Mouse (Mus musculus): ENCODE measurements at regions not wholly inside any gene's neighbourhood (a gene's known extent, or its start where the extent isn't known, plus 50 kb on each side); places are given as distances from the start of the nearest gene placed in this dataset.

DNA sequence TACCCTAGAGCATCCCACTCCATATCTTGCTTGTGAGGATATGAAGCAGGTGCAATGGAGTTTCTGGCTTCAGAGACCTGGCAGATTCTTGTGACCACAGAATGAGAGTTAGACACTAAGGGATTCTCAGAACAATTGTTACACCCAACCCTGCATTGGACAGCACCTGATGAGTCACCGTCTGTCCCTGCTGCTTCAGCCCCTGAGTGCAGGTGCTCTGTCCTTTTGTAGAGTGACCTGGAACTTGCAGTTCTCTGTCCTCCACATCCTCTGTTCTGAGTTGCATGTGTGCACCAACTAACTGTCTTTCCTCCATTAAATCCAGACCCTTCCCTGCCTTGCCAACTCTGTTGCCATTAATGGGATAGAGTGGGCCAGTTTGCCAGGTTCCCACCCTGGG lies 66.6 kb upstream of the Slc35f3 start:
- H3K36me3 ChIP-seq (ENCODE audit: control insufficient read depth, insufficient read depth, low read length): no peaks in the 10 kb centered on the region

DNA sequence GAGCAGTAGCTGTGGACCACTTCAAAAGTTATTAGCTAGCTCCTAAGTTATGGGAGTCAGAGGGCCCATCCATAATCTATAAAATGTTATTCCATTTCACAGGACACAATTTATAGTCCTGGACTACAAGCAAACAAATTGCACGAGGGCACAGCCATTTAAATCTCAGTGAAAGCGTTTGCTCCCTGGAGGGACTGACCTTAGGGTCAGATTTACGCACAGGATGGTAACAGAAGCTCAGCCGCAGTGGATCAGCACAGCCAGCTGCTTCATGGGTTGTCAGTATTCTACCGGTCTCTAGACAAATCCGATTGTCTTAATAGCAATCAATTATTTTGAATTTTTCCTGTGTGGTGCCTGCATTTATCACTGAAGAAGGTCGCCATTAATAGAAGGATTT lies 65.8 kb upstream of the Slc35f3 start:
- Histone ChIP-seq H3K27me3 (ENCODE audit: control insufficient read depth, insufficient read depth, low read length) (no peaks in the 10 kb centered on the region), H3K36me3 (ENCODE audit: control insufficient read depth, insufficient read depth, low read length) (no peaks in the 10 kb centered on the region), H3K4me2 (replicated peaks; ENCODE audit: low read depth, low read length, severe bottlenecking) (no peak overlapping the region), H3K4me1 (ENCODE audit: control insufficient read depth, insufficient read depth, low read length) (no peaks in the 10 kb centered on the region), H3K9ac (ENCODE audit: low read depth, low read length, severe bottlenecking) (no peak overlapping the region), H3K4me3 (replicated peaks; ENCODE audit: low read length) (no peak overlapping the region), H3K9me3 (ENCODE audit: control insufficient read depth, low read length) (no peaks in the 10 kb centered on the region), H3K27ac (replicated peaks; ENCODE audit: low read depth, low read length) (no peak overlapping the region)
- WGBS: 32% methylated on average over 7 of the region's 7 CpGs
- no peak for TF ChIP-seq POLR2A (IDR thresholded peaks at IDR 0.05; ENCODE audit: borderline replicate concordance, extremely low read depth, insufficient read depth, insufficient read length)
- no peak for DNase-seq (ENCODE audit: low spot score)
- no peak for ATAC-seq (ENCODE audit: low FRiP score, low read depth)

More for the DNA sequence above, 66.6 kb upstream of the Slc35f3 start:
- H3K27me3 ChIP-seq (ENCODE audit: control insufficient read depth, insufficient read depth, low read length): no peaks in the 10 kb centered on the region
- 90% methylated on average over 1 of the region's 1 CpGs for WGBS
- no peak overlapping the region for H3K9ac ChIP-seq (ENCODE audit: low read depth, low read length, severe bottlenecking)
- DNase-seq (ENCODE audit: low spot score): no peak
- H3K27ac ChIP-seq (replicated peaks; ENCODE audit: low read depth, low read length): no peak overlapping the region
- H3K9me3 ChIP-seq (ENCODE audit: control insufficient read depth, low read length): no peaks in the 10 kb centered on the region
- no peak for TF ChIP-seq POLR2A (IDR thresholded peaks at IDR 0.05; ENCODE audit: borderline replicate concordance, extremely low read depth, insufficient read depth, insufficient read length)
- no peaks in the 10 kb centered on the region for H3K4me1 ChIP-seq (ENCODE audit: control insufficient read depth, insufficient read depth, low read length)
- no peak overlapping the region for H3K4me3 ChIP-seq (replicated peaks; ENCODE audit: low read length)
- no peak overlapping the region for H3K4me2 ChIP-seq (replicated peaks; ENCODE audit: low read depth, low read length, severe bottlenecking)
- no peak for ATAC-seq (ENCODE audit: low FRiP score, low read depth)

DNA sequence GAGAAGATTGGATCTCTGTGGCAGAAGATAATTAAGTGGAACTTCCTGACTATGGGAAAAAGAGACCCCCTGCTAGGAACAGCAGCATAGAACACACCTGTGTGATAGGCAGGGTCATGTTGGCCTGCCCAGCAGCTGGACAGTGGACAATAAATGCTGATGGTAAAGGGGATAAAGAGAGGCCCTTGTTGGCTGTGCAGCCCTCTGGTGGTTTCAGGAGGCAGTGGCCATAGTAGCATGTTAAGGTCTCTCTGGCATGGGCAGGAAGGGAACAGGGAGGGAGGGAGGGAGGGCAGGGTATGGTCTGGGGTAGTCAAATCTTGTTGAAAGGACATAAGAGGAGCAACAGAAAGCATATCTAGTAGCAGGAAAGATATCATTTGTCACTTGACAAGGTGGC lies 58.7 kb upstream of the Slc35f3 start:
- H3K9ac ChIP-seq (ENCODE audit: low read depth, low read length, severe bottlenecking): no peak overlapping the region
- H3K4me2 ChIP-seq (replicated peaks; ENCODE audit: low read depth, low read length, severe bottlenecking): no peak overlapping the region
- ATAC-seq (ENCODE audit: low FRiP score, low read depth): no peak
- no peaks in the 10 kb centered on the region for H3K9me3 ChIP-seq (ENCODE audit: control insufficient read depth, low read length)
- H3K27ac ChIP-seq (replicated peaks; ENCODE audit: low read depth, low read length): no peak overlapping the region
- no peaks in the 10 kb centered on the region for H3K27me3 ChIP-seq (ENCODE audit: control insufficient read depth, insufficient read depth, low read length)
- no peak for TF ChIP-seq POLR2A (IDR thresholded peaks at IDR 0.05; ENCODE audit: borderline replicate concordance, extremely low read depth, insufficient read depth, insufficient read length)
- no peak for DNase-seq (ENCODE audit: low spot score)
- no peaks in the 10 kb centered on the region for H3K36me3 ChIP-seq (ENCODE audit: control insufficient read depth, insufficient read depth, low read length)
- no peaks in the 10 kb centered on the region for H3K4me1 ChIP-seq (ENCODE audit: control insufficient read depth, insufficient read depth, low read length)
- no peak overlapping the region for H3K4me3 ChIP-seq (replicated peaks; ENCODE audit: low read length)

DNA sequence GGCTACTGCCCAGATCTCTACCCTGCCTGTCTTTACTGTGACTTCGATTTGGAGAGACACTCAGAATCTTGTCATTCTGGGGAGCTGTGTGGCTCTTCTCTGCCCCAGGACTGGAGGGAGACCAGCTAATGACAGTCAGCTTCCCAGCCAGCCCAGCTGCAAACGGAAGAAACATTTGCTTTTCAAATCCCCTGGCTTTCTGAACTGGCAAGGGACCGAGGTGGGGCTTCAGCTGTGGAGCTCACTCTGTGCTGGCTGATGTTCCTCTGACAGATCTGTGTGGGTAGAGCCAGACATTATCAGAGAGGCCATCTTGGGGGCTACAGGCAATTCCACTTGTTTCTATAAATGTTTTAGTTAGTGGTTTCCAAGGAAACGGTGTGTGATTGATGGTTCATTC lies 54.0 kb upstream of the Slc35f3 start:
- H3K27me3 ChIP-seq (ENCODE audit: control insufficient read depth, insufficient read depth, low read length): no peaks in the 10 kb centered on the region
- 56% methylated on average over 4 of the region's 4 CpGs for WGBS
- H3K27ac ChIP-seq (replicated peaks; ENCODE audit: low read depth, low read length): no peak overlapping the region
- no peak overlapping the region for H3K4me2 ChIP-seq (replicated peaks; ENCODE audit: low read depth, low read length, severe bottlenecking)
- H3K4me3 ChIP-seq (replicated peaks; ENCODE audit: low read length): no peak overlapping the region
- H3K4me1 ChIP-seq (ENCODE audit: control insufficient read depth, insufficient read depth, low read length): no peaks in the 10 kb centered on the region
- no peak for TF ChIP-seq POLR2A (IDR thresholded peaks at IDR 0.05; ENCODE audit: borderline replicate concordance, extremely low read depth, insufficient read depth, insufficient read length)
- ATAC-seq (ENCODE audit: low FRiP score, low read depth) (no peak), DNase-seq (ENCODE audit: low spot score) (no peak)
- no peak overlapping the region for H3K9ac ChIP-seq (ENCODE audit: low read depth, low read length, severe bottlenecking)
- H3K36me3 ChIP-seq (ENCODE audit: control insufficient read depth, insufficient read depth, low read length): no peaks in the 10 kb centered on the region
- no peaks in the 10 kb centered on the region for H3K9me3 ChIP-seq (ENCODE audit: control insufficient read depth, low read length)

Data from limb, embryonic 14.5 days (tissue).